Mouse (Mus musculus) kidney, adult 11 months (tissue): ENCODE results near the gene Dnaja4.
"Not testable (repeated sequence)": the region's sequence is repeated elsewhere in the genome, so short reads cannot be mapped to it uniquely, and the experiment has no call there.

Source experiments
- DNase-seq: peaks from one replicate; pipeline ENCODE4 v3.0.0; 2022

The Dnaja4 gene

DNA sequence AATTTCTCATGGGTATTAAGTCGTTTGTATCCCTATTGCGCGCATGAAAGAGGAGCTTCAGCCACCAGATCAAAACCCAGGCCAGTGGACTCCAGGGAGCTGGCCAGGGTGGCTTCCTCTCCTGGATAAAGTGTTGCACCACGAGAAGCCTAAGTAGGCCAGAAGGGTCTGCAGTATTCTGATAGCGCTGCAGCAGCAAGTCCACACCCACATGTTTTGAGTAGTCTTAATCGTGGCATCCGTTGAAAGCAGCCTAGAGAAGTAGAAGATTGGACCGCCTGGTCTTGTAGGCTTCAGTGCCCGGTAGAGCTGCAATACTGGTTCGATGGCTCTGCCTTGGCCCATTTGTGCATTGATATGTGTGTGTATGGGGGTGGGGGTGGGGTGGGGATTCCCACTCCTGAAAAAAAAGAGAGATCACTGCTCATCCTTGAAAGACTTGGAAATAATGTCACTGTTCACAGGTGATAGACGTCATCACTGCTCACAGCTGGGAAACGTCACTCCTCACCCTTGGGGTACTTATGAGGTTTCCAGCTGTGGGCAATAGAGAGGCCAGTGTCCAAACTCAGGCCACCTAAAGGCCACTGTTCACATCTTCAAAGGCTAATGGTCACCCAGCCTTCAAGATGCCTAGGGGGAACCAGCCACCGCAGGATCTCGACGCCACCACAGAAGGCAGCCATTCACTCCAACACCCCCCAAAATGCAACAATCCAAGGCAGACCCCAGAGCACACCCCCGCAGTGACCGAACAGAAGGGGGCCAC, at the start of gene Dnaja4:
Gene Dnaja4, plus strand, starts transcription at position 556 of the 769 bp plus-strand sequence.
- no peak for DNase-seq

DNA sequence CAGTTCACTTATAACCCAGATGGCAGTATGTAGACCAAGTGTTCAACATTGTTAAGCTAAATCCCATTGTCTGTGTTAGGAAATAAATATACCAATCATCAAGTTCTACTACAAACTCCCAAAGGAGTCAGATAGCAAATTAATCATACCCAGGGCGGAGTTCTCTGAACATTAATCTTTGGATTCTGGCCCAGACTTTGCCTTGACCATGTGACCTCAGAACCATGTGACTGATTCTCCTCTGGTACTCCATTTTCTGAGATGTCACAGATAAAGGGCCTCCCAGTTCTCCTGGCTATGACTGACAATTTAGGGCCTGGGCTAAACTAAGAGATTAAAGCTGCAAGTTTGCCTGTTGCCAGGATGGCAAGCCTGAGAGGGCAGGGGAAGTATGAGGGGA, 49.3 kb upstream of the Dnaja4 start:
- DNase-seq: no peak

DNA sequence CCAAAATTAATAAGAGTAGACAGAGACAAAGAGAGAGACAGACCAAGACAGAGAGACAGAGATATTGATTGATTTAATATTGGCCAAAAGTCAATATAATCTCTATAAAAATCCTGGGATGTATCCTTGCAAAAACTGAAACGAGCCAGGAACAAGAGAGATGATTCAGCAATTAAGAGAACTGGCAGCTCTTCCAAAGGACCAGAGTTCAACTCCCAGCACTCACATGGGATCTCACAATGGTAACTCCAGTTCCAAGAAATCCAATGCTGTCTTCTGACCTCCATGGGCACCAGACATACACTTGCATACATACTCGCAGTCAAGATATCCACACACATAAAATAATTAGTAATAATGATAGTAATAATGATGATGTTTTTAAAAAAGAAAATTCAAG, 45.9 kb upstream of the Dnaja4 start:
- DNase-seq: no peak

DNA sequence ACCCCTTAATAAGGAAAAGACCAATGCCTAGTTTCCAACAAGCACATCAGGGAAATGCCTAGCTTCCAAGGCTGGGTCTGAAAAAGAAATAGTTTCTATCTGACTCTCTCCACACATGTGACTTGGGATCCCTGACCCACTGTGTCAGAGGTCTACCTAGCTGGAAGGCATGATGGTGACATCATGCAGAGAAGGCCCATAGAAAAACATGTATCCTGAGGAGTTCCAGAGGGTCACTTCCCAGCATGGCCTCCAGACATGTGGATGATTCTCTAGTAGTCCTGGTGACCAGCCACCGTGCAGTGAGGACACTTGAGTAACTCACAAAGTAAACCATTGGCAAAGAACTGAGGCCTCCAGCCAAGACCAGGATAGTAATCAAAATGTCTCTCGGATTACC, 42.8 kb upstream of the Dnaja4 start:
- DNase-seq: no peak

DNA sequence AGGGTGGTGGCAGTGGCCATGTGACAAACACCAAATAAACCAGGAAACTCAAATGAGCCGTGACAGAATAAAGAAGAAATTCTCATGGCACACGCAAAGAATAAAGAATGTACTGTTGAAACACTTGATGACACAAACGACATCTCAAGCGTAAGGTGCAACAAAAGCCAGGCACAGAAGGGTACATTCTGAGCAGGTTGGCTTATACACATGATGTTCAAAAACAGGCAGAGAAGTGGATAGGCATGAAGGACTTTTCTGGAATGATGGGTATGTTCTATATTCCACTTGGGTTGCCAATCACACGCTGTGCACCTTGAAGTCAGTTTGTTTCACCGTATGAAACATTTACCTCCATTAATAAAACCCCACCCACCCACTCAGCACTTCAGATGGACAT, 42.3 kb upstream of the Dnaja4 start:
- no peak for DNase-seq

DNA sequence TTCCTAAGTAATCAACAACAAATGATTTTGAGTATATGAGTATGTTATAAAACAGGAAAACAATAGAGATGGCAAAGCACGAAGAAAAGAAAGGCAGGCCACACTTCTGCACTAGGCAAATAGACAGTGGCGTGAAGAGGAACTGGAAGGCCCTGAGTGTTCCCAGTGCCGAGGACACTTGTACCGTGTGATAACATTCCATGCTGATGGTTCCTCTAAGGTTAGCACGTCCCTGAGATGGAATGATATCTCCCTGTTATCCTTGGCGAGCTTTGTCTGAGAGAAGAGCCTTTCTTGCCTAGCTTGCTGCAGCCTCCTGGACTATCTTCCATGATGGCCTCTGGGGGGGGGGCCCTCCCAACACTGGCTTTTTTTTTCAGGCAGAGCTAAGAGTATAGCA, 39.9 kb upstream of the Dnaja4 start:
- no peak for DNase-seq

DNA sequence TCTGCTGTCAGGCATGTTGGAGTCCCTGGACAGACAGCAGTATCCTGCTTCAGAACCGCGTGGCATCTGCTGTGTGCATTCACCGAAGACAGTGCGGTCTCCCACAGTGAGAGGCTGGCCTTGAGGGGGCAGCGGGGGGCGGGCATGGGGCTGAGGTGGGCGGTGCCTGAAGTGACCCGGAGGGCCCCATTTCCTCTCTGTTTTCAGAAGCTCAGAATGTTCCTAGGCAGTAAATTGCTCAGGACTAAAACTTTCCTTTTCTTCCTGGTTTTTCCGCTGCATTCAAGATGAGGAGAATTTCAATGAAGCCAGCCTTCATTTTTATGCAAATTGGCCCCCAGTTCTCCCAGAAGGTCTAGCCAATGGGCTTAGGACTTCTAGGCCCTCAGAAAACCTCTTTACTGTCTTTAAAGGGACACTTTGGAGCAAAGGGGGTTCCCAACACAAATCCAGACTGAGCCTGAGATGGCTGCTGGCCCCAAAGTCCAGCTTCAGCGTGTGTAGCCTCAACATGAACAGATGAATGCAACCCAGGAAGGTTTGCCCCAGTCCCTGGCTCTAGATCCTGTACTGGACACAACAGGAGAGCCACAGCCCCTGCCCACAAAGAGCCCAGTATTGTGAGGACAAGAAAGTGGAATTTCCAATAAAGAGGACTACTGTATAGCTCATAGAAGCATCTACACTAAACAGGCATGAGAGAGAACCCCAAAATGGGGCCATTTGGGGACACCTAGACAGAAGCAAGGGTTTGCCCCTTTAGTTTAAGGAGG, 36.9 kb upstream of the Dnaja4 start, which contains the start of gene Acsbg1:
Gene Acsbg1, minus strand, starts transcription at position 266 of the 773 bp plus-strand sequence.
- DNase-seq: no peak

DNA sequence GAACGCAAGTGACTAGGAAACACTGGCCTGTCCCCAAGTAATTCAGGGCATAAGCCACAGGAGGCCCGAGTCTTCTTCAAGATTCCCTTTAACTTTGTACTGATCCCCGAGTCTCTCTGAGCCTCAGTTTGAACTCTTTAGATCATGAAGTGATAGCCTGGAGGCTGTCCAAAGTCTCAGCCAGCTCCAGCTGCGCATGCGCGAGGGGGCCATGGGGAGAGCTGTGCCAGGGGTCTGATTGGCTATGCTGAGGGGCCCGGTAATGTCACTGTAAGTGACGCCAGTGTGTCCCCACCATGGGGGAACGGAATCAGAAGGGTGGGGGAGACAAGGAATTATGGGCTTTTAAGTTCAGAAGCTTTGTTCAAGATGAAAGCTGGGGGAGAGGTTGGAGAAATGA, 34.3 kb upstream of the Dnaja4 start:
- no peak for DNase-seq

DNA sequence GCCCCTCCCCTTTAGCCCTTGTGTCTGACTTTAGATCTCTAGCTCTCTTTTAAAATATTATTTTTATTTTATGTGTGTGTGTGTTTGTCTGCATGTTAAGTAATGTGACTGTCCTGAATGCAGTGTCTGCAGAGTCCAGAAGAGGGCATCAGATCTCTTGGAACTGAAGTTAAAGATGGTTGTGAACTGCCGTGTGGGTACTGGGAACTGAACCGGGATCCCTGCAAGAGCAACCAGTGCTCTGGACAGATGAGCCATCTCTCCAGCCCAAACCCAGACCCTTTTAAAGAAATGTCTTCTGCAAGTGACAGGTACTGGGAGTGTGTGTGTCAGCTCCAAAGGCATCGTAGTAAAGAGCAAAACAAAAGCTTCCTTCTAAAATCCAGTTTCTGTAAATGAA, 32.6 kb upstream of the Dnaja4 start:
- DNase-seq: no peak

DNA sequence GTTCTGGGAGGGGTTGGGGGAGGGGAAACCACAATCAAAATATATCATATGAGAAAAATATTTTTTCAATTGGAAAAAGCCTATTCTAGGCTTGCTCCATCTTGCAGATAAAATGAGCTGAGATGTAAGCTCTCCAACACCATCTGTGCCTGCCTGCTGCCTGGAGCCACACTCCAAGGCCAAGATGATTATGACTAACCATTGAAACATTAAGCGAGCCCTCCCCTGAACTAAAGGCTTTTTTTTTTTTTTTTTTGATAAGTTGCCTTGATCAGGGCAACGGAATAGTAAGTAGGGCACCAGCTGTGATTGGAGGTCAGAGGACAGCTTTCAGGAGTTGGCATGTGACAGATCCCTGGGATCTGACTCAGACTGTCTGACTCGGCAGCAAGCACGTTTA, 30.2 kb upstream of the Dnaja4 start:
- no peak for DNase-seq

DNA sequence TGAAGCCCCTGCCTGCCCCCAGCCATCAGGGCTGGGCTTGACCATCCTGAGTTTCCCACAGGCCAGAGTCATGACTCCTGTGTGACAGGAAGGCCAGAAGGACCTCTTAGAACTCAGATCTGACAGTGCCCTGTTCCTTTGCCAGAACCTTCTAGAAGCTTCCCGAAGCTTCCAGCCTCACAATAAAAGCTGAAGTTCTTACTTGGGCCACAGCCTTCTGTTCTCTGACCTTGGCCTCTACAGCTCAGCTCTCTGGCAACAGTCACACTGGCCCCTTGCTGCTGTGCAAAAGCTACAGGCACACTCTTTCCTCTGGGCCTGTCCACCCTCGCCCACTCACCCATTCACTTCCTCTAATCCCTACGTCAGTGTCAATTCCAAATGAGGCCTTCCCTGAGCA, 26.7 kb upstream of the Dnaja4 start:
- no peak for DNase-seq

DNA sequence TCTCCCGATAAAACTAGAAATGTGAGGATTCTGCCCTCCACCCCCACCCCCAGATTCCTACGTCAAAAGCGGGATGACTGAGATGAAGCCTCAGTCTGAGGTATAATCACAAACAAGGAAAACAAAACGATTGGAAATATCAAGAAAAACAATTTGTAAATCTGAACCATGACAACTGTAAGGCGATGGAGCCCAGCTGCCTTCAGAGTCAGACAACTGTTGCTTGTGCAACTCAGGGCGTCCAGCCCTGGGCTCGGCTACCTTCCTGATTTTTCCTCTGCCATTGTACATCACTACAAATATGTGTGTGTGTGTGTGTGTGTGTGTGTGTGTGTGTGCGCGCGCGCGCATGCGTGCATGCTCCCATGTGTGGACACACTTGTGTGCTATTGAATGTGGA, 24.8 kb upstream of the Dnaja4 start:
- no peak for DNase-seq

DNA sequence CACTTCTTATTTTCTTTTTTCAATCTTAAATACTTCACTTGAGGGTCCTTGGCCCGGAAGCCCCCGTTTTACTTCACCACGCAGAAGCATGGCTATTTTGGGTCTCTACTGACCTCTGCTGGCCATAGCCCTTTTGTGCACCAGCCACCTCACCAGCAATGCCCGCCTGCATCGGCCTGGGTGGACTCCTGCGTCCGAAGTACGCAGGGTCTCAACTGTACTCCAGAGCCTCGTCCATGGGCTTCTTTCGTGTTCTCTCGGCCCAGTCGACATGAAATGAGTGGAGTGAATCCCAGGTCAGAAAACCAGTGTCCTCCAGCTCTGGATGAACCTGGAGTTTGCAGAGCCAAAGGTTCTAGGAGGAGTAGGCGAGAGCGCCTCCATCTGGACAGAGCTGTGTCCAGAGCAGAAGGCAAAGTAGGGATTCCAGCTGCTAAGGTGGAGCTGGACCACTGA, 22.1 kb upstream of the Dnaja4 start:
- peak; percentile 48 for DNase-seq

DNA sequence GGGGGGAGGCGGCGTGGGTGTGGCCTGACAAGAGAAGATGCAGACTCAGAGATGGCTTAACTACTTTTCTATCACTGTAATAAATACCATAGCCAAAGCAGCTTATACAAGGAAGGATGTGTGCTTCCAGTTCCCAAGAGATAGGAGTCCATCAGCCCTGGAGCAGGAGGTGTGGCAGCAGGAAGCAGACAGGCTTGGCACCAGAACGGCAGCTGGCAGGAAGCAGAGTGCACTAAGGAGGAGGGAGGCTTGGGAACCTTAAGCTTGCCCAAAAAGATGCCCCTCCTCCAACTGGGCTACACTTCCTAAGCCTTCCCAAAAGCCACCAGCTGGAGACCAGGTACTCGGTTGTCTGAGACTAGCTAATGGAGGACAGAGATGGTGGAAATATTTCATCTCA, 15.8 kb upstream of the Dnaja4 start:
- no peak for DNase-seq

DNA sequence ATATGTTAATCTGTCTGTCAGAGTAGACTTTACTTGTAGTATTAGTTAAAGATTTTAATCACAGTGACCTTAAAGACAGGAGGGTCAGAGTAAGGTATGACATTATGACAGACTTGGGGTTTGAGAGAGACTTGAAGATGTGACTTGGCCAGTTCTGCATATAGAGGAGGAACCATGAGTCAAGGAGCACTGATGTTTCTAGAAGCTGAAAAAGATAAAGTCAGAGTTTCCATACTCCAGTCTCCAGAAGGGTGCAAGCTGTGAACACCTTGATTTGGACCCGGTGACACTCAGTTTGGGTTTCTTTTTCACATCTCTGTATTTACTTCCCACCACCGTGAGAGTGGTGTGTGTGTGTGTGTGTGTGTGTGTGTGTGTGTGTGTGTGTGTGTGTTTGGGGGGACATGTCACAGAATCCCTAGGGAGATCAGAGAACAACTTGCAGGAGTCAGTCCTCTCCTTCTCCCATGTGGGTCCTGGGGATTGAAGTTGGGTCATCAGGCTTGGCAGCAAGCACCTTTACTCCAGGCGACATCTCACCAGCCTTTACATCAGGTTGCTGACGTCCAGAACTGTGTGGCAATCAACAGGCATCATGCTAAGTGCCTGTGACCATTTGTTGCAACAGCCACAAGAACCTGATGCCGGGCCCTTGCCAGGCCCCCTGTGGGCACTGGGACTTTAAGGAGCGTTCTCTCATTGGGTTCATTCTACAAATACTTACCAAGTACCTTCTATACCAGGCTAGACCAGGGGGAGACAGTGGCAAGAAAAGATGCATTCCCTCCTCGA, 14.7 kb upstream of the Dnaja4 start:
- no peak for DNase-seq

DNA sequence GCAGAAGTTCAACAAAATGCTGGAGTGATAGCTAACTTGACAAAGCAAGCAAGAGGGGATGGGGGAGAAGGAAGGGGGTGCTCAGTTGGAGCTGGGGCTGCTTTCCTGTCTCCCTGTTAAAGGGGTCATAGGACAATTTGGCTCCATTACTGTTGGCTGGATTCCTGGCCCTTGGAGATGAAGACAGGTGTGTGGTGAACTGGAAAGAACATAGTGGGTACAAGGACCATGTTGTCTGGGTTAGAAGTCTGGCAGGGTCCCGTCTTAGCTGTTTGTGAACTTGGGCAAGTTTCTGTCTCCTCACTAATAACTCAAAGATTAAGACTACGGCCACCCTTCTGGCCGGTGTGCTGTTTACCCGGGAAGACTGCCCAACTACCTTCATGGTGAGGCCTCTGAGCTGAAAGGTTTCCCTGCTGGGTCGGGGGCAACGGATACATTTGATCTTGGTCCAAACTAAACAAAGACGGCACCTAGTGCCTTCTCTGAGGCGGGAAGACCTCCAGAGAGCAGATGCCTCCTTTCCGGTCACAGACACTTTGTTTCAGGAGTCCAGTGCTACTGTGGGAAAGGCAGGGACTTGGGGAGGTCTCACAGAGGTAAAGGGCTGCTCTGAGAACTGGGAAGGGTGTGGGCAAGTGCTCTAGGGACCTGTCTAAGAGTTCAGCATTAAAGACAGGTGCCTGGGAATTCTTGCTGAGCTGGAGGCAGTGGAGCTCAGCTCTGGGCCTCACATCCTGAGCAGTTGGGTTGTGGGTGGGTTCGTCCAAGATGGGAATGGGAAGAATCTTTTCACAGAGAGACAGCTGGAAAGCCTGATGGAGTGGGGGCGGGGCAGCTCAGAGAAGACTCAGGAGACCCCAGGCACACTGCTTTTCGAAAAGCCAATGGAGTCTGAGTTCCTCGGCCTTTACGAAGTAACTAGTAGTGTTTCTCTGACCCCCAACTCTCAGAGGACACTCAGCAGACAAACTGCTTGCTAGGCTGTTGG, 11.1 kb upstream of the Dnaja4 start:
- DNase-seq: peak; percentile 14

DNA sequence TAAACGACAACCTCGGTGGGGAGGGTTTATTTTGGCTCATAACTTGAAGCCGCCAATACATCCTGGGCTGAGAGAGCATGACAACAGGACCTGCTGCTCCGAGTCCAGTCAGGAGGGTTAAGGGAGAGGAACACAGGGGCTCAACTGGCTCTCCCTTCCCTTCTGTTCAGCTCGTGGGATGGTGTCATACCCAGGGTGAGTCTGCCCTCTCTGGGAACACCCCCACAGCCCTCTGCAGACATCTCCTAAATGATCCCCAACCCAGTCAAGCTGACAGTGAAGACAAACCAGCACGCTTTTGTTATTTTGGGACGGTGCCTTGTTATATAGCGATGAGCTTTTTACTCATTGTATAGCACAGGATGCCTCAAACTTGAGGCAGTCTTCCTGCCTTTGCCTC, 9.2 kb upstream of the Dnaja4 start:
- no peak for DNase-seq

DNA sequence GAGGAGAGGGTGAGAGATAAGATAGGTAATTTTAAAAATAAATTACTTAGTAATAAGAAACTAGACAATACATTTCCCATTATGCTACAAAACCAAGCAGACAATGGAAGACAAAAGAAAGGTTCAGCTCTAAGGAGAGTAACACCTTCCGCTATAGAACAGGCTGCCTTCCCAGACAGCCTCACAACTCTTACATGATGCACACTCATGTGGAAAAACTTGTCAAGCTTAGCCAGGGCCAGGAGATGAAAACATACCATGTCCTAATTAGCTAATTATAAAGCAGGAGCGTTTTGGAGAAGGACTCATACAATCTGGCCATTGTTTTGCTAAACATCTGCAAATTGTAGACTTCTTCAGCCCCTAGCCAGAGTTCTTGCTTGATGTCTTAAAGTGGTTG, 8.0 kb upstream of the Dnaja4 start:
- DNase-seq: not testable (repeated sequence)

DNA sequence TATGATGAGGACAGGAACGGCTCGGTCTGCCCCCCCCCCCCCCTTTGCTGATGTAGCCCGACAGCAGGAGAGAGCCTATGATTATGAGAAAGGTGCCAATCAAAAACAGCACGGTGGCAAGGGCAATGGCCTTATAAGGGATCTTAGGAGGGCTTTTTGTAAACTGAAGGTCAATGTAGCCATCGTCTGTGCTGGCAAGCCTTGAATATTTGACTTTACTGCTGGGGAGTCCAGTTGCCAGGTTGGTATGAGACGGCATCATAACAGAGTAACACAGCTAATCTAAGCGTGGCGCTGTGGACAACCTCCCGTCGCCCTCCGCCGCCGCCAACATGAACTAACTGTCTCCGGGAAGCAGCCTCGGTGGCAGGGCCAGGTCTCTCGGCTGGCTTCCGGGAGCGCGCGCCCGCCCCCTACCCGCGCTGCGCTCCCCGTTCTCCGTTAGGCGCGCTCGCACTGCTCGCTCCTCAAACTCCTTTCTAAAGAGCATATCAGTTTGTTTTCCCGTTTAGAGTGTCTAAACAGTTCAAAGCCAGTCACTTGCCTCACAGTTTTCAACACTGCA, 7.3 kb upstream of the Dnaja4 start:
- DNase-seq: not testable (repeated sequence)

DNA sequence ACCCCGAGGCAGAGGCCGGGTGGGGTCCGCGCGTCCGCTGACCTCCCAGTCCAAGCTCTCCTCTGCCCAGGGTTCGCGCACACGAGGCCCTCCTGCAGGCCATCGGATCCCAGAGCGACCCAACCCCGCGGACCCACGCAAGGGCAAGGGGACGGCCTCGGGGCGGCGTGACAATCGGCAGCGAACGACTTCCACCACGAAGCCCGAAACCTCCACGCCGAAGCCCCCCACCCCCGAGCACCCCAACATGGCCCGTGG, 343 bp downstream of the Dnaja4 start:
- DNase-seq: no peak

DNA sequence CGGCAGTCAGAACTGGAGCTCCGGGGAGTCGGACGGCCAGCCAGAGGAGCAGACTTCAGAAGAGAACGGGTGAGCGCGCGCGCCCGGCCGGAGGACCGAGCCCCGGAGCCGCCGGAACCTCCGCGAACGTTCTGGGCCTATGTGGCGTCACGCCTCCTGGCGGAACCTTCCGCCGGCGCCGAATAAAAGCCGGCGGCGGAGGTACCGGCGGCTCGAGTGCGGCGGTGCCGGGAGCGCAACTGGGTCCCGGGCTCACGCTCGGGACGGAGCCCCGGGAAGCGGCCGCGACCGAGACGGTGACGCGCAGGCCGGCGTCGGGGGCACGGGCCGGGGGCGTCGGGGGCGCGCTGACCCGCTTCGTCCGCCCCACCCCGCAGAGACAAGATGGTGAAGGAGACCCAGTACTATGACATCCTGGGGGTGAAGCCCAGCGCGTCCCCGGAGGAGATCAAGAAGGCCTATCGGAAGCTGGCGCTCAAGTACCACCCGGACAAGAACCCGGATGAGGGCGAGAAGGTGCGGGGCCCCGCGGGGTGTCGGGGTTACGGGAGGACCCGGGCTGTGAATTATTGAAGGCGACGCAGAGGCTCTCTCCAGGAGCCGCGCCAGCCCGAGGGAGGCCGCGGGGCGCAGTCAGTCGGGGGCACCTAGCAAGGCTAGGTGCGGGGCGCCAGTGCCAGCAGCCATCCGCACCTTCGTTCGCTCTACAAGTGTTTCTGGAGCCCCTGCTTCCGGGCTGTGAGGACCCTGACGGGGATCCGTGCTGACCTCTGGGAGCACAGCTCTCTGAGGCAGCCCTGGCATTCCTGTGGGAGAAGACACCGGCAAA, 886 bp downstream of the Dnaja4 start:
- DNase-seq: peak; percentile 70
